Mouse (Mus musculus) embryo, embryonic 10 days (tissue): ENCODE data around the gene Pagr1a.

Experiments
- DNase-seq: peaks from one replicate; pipeline ENCODE4 v3.0.0-alpha.2; 2015; ENCODE audit warnings: low spot score

The Pagr1a gene

DNA sequence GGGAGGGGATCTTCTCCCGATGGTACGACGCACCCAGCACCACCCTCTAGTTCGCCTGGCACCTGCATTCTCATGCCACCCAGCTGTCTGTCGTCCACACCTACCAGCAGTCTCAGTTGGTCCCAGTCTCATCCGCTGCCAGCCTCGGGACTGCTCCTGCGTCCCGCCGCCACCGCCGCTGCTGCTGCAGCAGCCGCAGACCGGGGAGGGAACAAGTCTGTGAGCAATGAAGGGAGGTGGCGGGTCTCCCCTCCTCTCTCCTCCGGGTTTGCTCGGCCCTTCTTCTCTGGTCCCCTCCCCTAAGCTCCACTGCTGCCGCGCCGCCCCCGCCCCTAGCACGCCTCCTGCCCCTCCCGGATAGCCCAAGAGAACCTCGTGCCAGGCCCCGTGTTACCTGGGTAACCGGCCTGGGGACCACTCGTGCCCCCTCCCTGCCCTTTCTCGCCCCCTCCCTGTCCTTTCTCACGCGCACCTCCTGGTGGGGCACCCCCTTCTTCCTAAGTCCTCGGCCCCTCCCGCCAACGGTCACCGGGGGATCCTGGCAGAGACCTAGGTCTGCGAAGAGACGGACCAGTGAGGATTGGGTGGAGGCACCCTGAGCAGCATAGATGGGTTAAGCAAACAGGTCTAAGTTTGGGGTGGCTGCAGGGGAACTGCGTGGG, 3.9 kb upstream of the Pagr1a start, which contains the start of the genes Gm42742 and Prrt2:
Gene Gm42742 (minus strand): TSS at position 197 of the 662 bp plus-strand sequence.
Gene Prrt2 (minus strand): TSS at position 311 of the 662 bp plus-strand sequence.
- peak; percentile 68 for DNase-seq

GRCm38 (mm10) chr7:127020491-127020890, 3.3 kb upstream of the Pagr1a start:
- no peak for DNase-seq

DNA sequence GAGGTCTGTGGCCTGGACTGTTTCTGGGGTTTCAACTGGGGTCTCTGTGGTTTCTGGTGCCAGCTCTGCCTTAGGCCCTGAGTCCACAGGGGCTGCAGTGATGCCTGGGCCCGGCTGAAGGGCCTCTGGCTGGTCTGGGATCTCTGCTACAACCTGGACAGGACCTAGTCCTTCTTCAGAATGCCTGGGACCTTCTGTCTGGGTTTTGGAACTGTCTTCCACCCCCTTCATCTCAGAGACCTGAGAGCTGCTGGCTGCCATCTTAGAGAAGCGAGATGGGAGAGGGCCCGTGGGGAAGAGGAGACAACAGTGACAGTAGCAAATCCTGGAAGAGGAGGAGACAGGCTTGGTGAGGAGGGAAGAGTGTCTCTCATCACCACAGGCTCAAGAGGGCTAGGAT, 2.9 kb upstream of the Pagr1a start:
- no peak for DNase-seq

GRCm38 (mm10) chr7:127019306-127019960, 2.3 kb upstream of the Pagr1a start:
- no peak for DNase-seq

- no peak for DNase-seq
Observed at GRCm38 (mm10) chr7:127018416-127019305, 1.5 kb upstream of the Pagr1a start.

DNA sequence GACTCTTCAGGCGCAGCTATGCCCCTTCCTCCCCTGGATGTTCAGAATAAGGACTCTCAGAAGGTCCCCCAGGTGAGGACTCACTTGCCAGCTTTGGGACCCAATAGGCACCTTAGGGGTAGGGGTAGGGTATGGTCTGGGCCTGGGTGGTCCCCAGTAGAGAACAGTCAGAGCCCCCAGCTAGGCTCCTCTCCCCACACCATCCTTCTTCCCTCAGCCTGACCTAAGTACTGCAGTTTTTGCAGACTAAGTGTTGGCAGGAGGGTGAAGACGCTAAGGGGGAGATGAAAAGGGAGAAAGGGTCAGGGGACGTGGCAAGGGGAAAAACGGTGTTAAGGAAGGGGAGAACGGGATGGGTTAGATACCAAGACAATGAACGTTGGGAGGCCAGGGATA, 796 bp upstream of the Pagr1a start:
- no peak for DNase-seq

GRCm38 (mm10) chr7:127016486-127016938, 640 bp downstream of the Pagr1a start:
- DNase-seq = peak; percentile 72

DNA sequence TGATC, 869 bp downstream of the Pagr1a start, which contains the start of gene Pagr1b:
Gene Pagr1b (minus strand): TSS at position 4 of the 5 bp plus-strand sequence.
- DNase-seq = no peak

DNA sequence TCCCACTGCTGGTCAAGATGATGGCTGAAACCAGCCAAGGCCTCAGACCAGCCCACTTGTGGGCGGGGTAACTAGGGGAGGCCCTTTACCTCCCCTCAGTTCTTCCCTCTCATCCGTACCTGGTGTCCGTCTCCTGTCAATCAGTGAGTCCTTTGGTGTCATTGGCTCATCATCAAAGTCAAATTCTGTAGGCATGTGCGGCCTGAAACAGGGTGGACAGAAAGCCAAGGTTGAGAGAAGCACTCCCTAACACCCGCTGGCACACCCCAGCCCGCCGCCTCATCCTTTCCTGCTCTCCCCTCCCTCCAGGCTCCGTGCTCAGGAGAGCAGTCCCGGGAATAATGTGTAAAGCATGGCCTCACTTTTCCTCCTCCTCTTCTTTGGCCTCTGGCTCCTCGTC, 1.1 kb downstream of the Pagr1a start:
- peak; percentile 75 for DNase-seq

GRCm38 (mm10) chr7:127014993-127015392, 2.2 kb downstream of the Pagr1a start:
- no peak for DNase-seq

- peak; percentile 69 for DNase-seq
Observed at GRCm38 (mm10) chr7:127014320-127014719, 2.8 kb downstream of the Pagr1a start, which contains the start of gene Mvp. TSS of gene Mvp (minus strand) at chr7:127014621.

DNA sequence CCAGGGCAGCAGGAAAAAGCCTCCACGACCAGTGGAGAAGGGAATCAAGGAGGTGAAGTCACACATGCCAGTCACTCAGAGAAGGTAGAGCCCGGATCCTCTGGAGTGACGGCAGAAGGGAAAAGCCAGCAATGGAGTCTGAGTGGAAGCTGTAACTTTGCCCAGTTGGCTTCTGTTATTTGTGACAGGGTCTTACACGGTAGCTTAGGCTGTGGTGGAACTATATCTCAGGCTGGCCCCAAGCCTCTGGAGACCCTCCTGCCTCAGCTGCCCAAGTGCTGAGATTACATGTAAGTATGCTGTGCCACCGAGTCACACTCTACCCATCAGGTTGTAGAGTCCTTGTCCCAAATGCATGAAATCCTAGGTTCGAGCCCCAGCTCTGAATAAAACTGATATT, 3.8 kb downstream of the Pagr1a start:
- no peak for DNase-seq

- no peak for DNase-seq
Observed at GRCm38 (mm10) chr7:127012845-127013244, 4.3 kb downstream of the Pagr1a start.

DNA sequence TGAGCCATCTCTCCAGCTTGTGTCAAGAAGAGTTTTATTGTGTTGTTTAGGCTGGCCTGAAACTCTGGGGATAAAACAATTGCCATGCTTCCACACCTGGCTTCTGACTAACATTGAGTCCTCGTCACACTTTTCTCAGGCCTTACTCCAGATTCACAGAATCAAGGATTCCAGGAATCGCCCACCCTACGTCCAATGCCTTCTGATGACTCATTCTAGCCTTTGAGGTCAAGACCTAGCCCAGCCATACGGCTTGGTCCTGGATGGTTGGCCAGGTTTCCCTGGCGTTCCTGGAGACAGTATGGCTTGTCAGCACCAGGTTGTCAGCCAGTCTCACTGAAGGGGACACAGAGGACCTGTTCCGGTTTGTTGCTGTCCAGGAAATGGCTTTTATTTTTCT, 4.8 kb downstream of the Pagr1a start:
- DNase-seq = no peak

- DNase-seq = no peak
Observed at GRCm38 (mm10) chr7:127011717-127012116, 5.4 kb downstream of the Pagr1a start.

- no peak for DNase-seq
Observed at GRCm38 (mm10) chr7:127011051-127011450, 6.1 kb downstream of the Pagr1a start.

DNA sequence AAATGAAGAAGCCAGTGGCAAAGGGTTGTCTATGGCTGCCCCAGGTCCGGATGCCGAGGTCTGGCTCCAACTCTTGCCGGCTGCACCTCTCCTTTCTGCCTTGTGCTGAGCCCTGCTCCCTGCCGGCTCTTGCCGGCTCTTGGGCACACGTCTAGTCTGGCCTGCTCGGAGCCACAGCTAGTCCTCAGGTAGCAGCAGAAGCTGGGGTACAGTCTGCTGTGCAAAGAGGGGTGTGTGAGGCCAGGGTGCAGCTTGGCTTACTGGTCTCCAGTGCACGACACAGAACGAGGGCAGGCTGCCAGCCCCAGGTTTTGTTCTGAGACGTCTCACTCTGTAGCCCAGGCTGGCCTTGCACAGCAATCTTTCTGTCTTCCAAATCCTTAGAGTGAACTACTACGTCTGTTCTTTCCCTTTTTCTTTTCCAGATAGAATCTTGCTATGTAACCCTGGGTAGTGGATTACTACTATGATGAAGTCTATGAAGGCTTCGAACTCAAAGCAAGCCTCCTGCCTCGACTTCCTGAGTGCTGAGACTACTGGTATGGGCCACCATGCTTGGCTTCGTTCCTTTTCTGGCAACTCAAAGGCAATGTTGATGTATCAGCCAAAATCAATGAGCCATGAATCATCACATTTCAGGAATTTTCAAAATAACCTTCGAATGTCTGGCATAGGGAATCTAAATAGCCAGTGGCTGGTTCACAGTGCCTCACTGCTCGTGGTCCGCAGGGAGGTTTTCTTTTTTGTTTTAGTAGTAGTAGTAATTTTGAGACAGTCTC, 7.7 kb downstream of the Pagr1a start:
- no peak for DNase-seq

- no peak for DNase-seq
Observed at GRCm38 (mm10) chr7:127008239-127009019, 8.7 kb downstream of the Pagr1a start.

GRCm38 (mm10) chr7:127007313-127008024, 9.7 kb downstream of the Pagr1a start:
- DNase-seq = no peak

GRCm38 (mm10) chr7:127004122-127004875, 12.9 kb downstream of the Pagr1a start:
- DNase-seq = no peak
